ENCODE assay signal across 8 mouse cellular contexts in genomic region chr7:25220457-25221101, GRCm38 (mm10). TPM values are rescaled to one million over a fixed set of nuclear protein-coding genes. Genes with fewer than 3 reads are reported as not detected.
A peak's percentile ranks its signal among the peaks of the same experiment; 100 is the strongest.
DNase-seq lines count a peak whose midpoint lies in the region; ATAC-seq and TF ChIP-seq lines count a peak whose summit lies in the region.

Gene Dedd2, minus strand, starts transcription at chr7:25220615.

- H3K27ac ChIP-seq in brown adipose tissue, adult 24 weeks (replicated peaks; ENCODE audit: low read depth, low read length), result peak within 1 kb of the TSS; percentile 76
- peak within 1 kb of the TSS; percentile 90 for H3K27ac ChIP-seq in heart, embryonic 11.5 days (ENCODE audit: low read depth, low read length)
- peak within 1 kb of the TSS; percentile 80 for H3K27ac ChIP-seq in kidney, embryonic 14.5 days (ENCODE audit: low read depth, low read length)
- H3K27ac ChIP-seq in liver, embryonic 16.5 days (ENCODE audit: low read length), result peak within 1 kb of the TSS; percentile 98
- H3K27ac ChIP-seq in small intestine, adult 2 months (ENCODE audit: insufficient read depth, low read depth, low read length), result peak within 1 kb of the TSS; percentile 93

- H3K9ac ChIP-seq in heart, embryonic 11.5 days (ENCODE audit: low read depth, low read length), result peak within 1 kb of the TSS; percentile 90
- peak within 1 kb of the TSS; percentile 77 for H3K9ac ChIP-seq in kidney, embryonic 14.5 days (ENCODE audit: low read depth, low read length)
- peak within 1 kb of the TSS; percentile 91 for H3K9ac ChIP-seq in liver, embryonic 16.5 days (ENCODE audit: low read depth, low read length)

- H3K9me3 ChIP-seq in heart, embryonic 11.5 days (replicated peaks; ENCODE audit: control insufficient read depth, low read length), result no peaks in the 10 kb centered on the region
- no peaks in the 10 kb centered on the region for H3K9me3 ChIP-seq in kidney, embryonic 14.5 days (ENCODE audit: control insufficient read depth, low read length)
- no peaks in the 10 kb centered on the region for H3K9me3 ChIP-seq in liver, embryonic 16.5 days (replicated peaks; ENCODE audit: control insufficient read depth, low read length)

- DNase-seq in 416B (ENCODE audit: low read depth), result peak; percentile 75
- peak; percentile 59 for DNase-seq in CD4-positive helper T cell, adult 2 months (ENCODE audit: low read depth, low spot score)
- DNase-seq in frontal cortex, postnatal 10 days (ENCODE audit: low spot score in 2 of 2), result no peak

- H3K36me3 ChIP-seq in heart, embryonic 11.5 days (ENCODE audit: control insufficient read depth, insufficient read depth, low read length), result peaks cover 14% of the 10 kb centered on the region
- H3K36me3 ChIP-seq in kidney, embryonic 14.5 days (ENCODE audit: control insufficient read depth, insufficient read depth, low read length), result peaks cover 19% of the 10 kb centered on the region
- peaks cover 29% of the 10 kb centered on the region for H3K36me3 ChIP-seq in liver, embryonic 16.5 days (ENCODE audit: control insufficient read depth, insufficient read depth)
- peaks cover 18% of the 10 kb centered on the region for H3K36me3 ChIP-seq in small intestine, adult 2 months (ENCODE audit: control insufficient read depth, insufficient read depth, low read length)

- WGBS in heart, embryonic 11.5 days (ENCODE audit: insufficient replicate concordance), result 4% methylated on average over 20 of the region's 20 CpGs
- 6% methylated on average over 20 of the region's 20 CpGs for WGBS in kidney, embryonic 14.5 days
- 2% methylated on average over 20 of the region's 20 CpGs for WGBS in liver, embryonic 16.5 days (ENCODE audit: insufficient replicate concordance)
- WGBS in small intestine, adult 2 months, result 1% methylated on average over 20 of the region's 20 CpGs

- no peak; the same call in none of the 2 replicates for TF ChIP-seq POLR2A in small intestine, adult 2 months (IDR thresholded peaks at IDR 0.05; ENCODE audit: low read depth, low read length)

- H3K4me1 ChIP-seq in brown adipose tissue, adult 24 weeks (ENCODE audit: control insufficient read depth, insufficient read depth, insufficient read length, low read length), result peaks cover 14% of the 10 kb centered on the region
- H3K4me1 ChIP-seq in heart, embryonic 11.5 days (ENCODE audit: control insufficient read depth, insufficient read depth, low read length), result peaks cover 24% of the 10 kb centered on the region
- H3K4me1 ChIP-seq in kidney, embryonic 14.5 days (ENCODE audit: control insufficient read depth, insufficient read depth, low read length), result peaks cover 26% of the 10 kb centered on the region
- H3K4me1 ChIP-seq in liver, embryonic 16.5 days (ENCODE audit: control insufficient read depth, low read depth, low read length), result peaks cover 48% of the 10 kb centered on the region
- H3K4me1 ChIP-seq in small intestine, adult 2 months (ENCODE audit: control insufficient read depth, insufficient read depth, insufficient read length, low read length), result peaks cover 11% of the 10 kb centered on the region

- no peak for TF ChIP-seq CTCF in small intestine, adult 2 months (IDR thresholded peaks at IDR 0.05; ENCODE audit: extremely low read depth, insufficient read length, insufficient replicate concordance, low read depth, low read length)

- H3K27me3 ChIP-seq in heart, embryonic 11.5 days (ENCODE audit: control insufficient read depth, insufficient read depth, low read length), result no peaks in the 10 kb centered on the region
- H3K27me3 ChIP-seq in kidney, embryonic 14.5 days (ENCODE audit: control insufficient read depth, insufficient read depth, low read length), result no peaks in the 10 kb centered on the region
- no peaks in the 10 kb centered on the region for H3K27me3 ChIP-seq in liver, embryonic 16.5 days (ENCODE audit: control insufficient read depth, insufficient read depth, low read depth, low read length)
- no peaks in the 10 kb centered on the region for H3K27me3 ChIP-seq in small intestine, adult 2 months (ENCODE audit: control insufficient read depth, insufficient read depth, low read length)

- H3K4me3 ChIP-seq in brown adipose tissue, adult 24 weeks (ENCODE audit: insufficient read depth, low read depth, low read length), result peak within 1 kb of the TSS; percentile 80
- H3K4me3 ChIP-seq in heart, embryonic 11.5 days (ENCODE audit: low read depth, low read length), result peak within 1 kb of the TSS; percentile 84
- H3K4me3 ChIP-seq in kidney, embryonic 14.5 days (ENCODE audit: low read length), result peak within 1 kb of the TSS; percentile 67
- H3K4me3 ChIP-seq in liver, embryonic 16.5 days (ENCODE audit: low read depth, low read length), result peak within 1 kb of the TSS; percentile 98
- peak within 1 kb of the TSS; percentile 84 for H3K4me3 ChIP-seq in small intestine, adult 2 months (ENCODE audit: low read depth, low read length)

- 0 out of 2 replicates have a peak, but pooled peaks have one; percentile 1 for ATAC-seq in heart, embryonic 11.5 days (replicated peaks; ENCODE audit: insufficient number of reproducible peaks, low FRiP score, low TSS enrichment)
- no peak for ATAC-seq in kidney, embryonic 14.5 days (ENCODE audit: low FRiP score, low TSS enrichment)
- peak; percentile 10 for ATAC-seq in liver, embryonic 16.5 days (ENCODE audit: low read depth)

- peak within 1 kb of the TSS; percentile 96 for H3K4me2 ChIP-seq in heart, embryonic 11.5 days
- H3K4me2 ChIP-seq in kidney, embryonic 14.5 days (replicated peaks; ENCODE audit: low read depth, low read length), result peak within 1 kb of the TSS; percentile 95
- H3K4me2 ChIP-seq in liver, embryonic 16.5 days (ENCODE audit: low read depth, low read length), result peak within 1 kb of the TSS; percentile 91

RNA-seq across cellular contexts. Expression of gene Dedd2, which starts in this region (rescaled TPM):
- polyA plus RNA-seq in brown adipose tissue, adult 24 weeks (2012; ENCODE audit: insufficient read depth, insufficient read length, missing spikeins), result 6.1 and 10.0 TPM in 2 replicates
- polyA plus RNA-seq in heart, embryonic 11.5 days (2014; fragmentation: Nextera tagmentation; extraction: Ambion mirVana), result 5.3 and 6.7 TPM in 2 replicates
- 8.7 and 10.8 TPM in 2 replicates for polyA plus RNA-seq in kidney, embryonic 14.5 days (2014; fragmentation: Nextera tagmentation; extraction: Ambion mirVana)
- 29.2 and 31.9 TPM in 2 replicates for polyA plus RNA-seq in liver, embryonic 16.5 days (2015; fragmentation: Nextera tagmentation; extraction: Ambion mirVana)
- 44.2 and 135 TPM in 2 replicates for polyA plus RNA-seq in small intestine, adult 2 months (2012; rRNA removed)

Comparison
In these comparisons a context has a peak if more than half of its experiments do, and no peak if none do; other contexts are left out.
1. DNase-seq: peak in 416B (single experiment) and CD4-positive helper T cell, adult 2 months (single experiment); none in frontal cortex, postnatal 10 days (0 of 2).
2. Peak in every context shown above with its lines, with median percentiles within 50 percentile points of each other: H3K27ac ChIP-seq, H3K4me3 ChIP-seq, H3K4me2 ChIP-seq and H3K9ac ChIP-seq.